Mouse (Mus musculus) heart, adult 2 months (tissue): ENCODE measurements around the gene Rhox3f. TPM values are rescaled to one million over a fixed set of nuclear protein-coding genes. Genes with fewer than 3 reads are reported as not detected.
"Not testable (repeated sequence)": the region's sequence is repeated elsewhere in the genome, so short reads cannot be mapped to it uniquely, and the experiment has no call there.

Source experiments
- DNase-seq, 2 experiments: peaks; one replicate each; pipeline ENCODE4 v3.0.0; 2021
- H3K27ac ChIP-seq: fragments of 200-600 bp; 2 replicates; pipeline ENCODE4 v1.8.1; 2022
- H3K27me3 ChIP-seq: fragments of 200-500 bp; 2 replicates; pipeline ENCODE4 v1.6.1; 2012; ENCODE audit warnings: mild to moderate bottlenecking, low read length, inconsistent platforms, mixed read lengths; ENCODE audit not compliant: control insufficient read depth, insufficient read depth
- H3K36me3 ChIP-seq: fragments of 200-500 bp; 2 replicates; pipeline ENCODE4 v1.6.1; 2012; ENCODE audit warnings: low read length, inconsistent platforms; ENCODE audit not compliant: control insufficient read depth, insufficient read depth
- H3K4me1 ChIP-seq: fragments of 200-500 bp; 2 replicates; pipeline ENCODE4 v1.6.1; 2011; ENCODE audit warnings: low read length; ENCODE audit not compliant: control insufficient read depth, insufficient read depth
- H3K4me3 ChIP-seq: fragments of 200-600 bp; 2 replicates; pipeline ENCODE4 v1.8.1; 2022
- H3K79me2 ChIP-seq: fragments of 200-500 bp; replicated peaks from 2 replicates; pipeline ENCODE4 v1.6.1; 2012; ENCODE audit warnings: mild to moderate bottlenecking, inconsistent platforms, low read length, moderate library complexity, mixed read lengths; ENCODE audit not compliant: control insufficient read depth, insufficient read depth
- H3K9ac ChIP-seq: fragments of 200-500 bp; 2 replicates; pipeline ENCODE4 v1.6.1; 2012; ENCODE audit warnings: low read depth, mild to moderate bottlenecking, control low read depth, inconsistent platforms, low read length, mixed read lengths
- WGBS: fragments of 180-500 bp; shearing (Covaris S2); methylation state at CpG from one replicate; pipeline ENCODE4 v1.1.7; 2018; 5-methylcytosine and 5-hydroxymethylcytosine counted together
- intact Hi-C: fragments of 180-260 bp; cut with DNase I; formaldehyde crosslinking; loops from one replicate; pipeline ENCODE4 v1.15.1; 2025
- long read RNA-seq: library from polyadenylated mRNA; stranded (forward); transcript quantifications from one replicate; pipeline ENCODE4 v2.0.0, GENCODE M21; 2021
- polyA plus RNA-seq: library from polyadenylated mRNA; depleted of rRNA; stranded (reverse); fragments of >200 nt; gene quantifications from 2 replicates; pipeline ENCODE4 v1.2.3, GENCODE M21; 2012; rRNA removed
- total RNA-seq, 2 experiments: library from RNA; stranded (reverse); gene quantifications; 2 replicates each; pipeline ENCODE4 v1.2.3; 2021

The Rhox3f gene
- total RNA-seq (not detected), polyA plus RNA-seq (not detected in 2 replicates)
- long read RNA-seq, result 0 reads

DNA sequence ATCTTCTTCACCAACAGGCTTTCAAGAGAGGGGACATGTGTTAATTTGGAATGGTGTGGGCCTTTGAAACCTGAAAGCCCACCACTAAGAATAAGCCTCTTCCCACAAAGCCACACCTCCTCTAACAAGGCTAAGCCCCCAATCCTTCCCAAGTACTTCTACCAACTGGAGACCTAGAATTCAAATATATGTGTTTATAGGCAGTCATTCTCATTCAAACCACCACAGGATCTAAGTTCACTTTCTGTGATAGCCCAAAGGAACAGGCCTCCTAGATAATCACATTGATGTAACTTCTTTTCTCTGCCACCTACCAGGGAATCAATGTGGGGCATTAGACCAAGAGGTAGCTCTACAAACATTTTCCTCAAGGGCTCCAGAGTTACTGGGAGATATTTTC lies at the start of gene Rhox3f:
Rhox3f (plus strand) TSS at position 301 of the 400 bp plus-strand sequence.
- H3K79me2 ChIP-seq, DNase-seq, H3K27me3 ChIP-seq, H3K9ac ChIP-seq, H3K36me3 ChIP-seq, H3K27ac ChIP-seq, H3K4me1 ChIP-seq, H3K4me3 ChIP-seq, intact Hi-C loops: not testable (repeated sequence)

DNA sequence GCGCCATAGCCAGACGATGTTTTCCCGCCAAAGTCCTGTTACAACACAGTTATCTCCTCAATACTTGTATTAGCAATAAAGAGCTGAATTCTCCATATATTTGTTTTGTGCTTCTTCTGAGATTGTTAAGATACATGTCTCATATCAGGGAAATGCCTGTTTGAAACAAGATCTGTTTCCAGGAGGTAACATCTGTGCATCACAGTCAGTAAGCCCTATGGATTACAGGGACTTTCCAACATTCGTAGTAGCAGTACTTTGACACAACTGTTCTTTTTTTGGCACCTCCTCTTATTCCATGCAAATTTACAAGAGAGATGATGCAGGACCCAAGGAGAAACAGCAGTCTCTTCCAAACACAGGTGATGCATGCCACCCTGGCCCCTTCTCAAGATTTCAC lies 39.1 kb upstream of the Rhox3f start, which contains the start of gene Rhox3e:
Rhox3e (plus strand) TSS at position 301 of the 400 bp plus-strand sequence.
- H3K27ac ChIP-seq, DNase-seq, H3K4me1 ChIP-seq, intact Hi-C loops, H3K79me2 ChIP-seq, H3K27me3 ChIP-seq, H3K36me3 ChIP-seq, H3K9ac ChIP-seq, H3K4me3 ChIP-seq: not testable (repeated sequence)
- 75% methylated on average over 1 of the region's 4 CpGs for WGBS

DNA sequence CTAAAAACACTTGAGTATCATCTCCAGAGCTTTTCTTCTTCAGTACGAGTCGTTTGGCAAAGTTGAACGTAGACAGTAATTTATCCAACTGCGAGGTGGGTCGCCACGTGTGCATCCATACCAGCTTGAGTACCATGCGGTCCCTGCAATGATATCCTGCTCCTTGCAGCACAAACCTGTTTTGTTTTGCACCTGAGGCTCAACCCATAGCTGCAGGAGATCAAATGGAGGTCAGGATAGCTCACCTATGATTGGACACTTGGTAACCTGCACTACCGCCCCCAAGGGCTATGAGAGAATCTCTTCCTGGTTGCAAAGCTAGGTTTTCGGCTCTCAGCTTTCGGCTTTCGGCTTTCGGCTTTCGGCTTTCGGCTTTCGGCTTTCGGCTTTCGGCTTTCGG lies 23.7 kb upstream of the Rhox3f start, which contains the start of gene Rhox4e:
Rhox4e (plus strand) TSS at position 301 of the 400 bp plus-strand sequence.
- H3K27ac ChIP-seq, H3K79me2 ChIP-seq, DNase-seq, H3K36me3 ChIP-seq, H3K9ac ChIP-seq, H3K27me3 ChIP-seq, H3K4me1 ChIP-seq, intact Hi-C loops, H3K4me3 ChIP-seq: not testable (repeated sequence)
- 96% methylated on average over 9 of the region's 18 CpGs for WGBS

DNA sequence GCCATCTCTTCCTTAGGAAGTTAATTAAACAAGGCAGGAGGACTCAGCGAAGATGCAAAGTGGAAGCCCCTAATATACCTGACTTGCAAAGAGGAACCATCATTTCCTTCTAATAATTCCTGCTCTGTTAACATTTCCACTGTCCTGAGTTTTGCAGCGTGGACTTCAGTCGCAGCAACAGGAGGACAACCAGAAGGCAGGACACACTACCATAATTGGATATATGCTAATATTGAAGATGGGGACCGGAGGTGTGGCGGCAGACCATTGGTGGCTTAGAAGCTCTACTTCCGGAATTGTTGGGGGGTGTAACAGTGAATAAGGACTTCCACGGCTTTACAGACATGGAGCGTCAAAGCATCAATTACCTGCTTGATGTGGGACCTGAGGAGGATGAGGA lies 9.7 kb upstream of the Rhox3f start, which contains the start of gene Rhox2f:
Rhox2f (plus strand) TSS at position 301 of the 400 bp plus-strand sequence.
- H3K36me3 ChIP-seq, DNase-seq, H3K27ac ChIP-seq, H3K79me2 ChIP-seq, H3K4me3 ChIP-seq, H3K9ac ChIP-seq, intact Hi-C loops, H3K4me1 ChIP-seq, H3K27me3 ChIP-seq: not testable (repeated sequence)
- 86% methylated on average over 8 of the region's 8 CpGs for WGBS

DNA sequence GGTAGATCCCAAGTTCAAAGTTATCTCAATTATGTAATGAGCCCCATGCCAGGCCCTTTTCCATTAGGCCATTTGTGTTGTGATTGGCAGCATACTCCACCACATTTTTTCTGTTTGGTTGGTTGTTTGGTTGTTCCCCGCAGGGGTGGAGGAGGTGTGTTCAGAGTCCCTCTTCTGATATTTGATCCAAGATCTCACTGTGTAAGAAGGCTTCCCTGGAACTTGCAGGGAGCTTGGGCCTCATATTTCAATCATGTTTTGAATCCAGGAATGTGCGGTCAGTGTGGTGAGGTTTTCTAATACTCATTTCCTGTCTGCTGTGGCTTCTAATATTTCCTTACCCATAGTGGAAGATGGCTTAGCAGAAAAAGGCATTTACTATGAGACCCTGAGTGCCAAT lies 8.2 kb upstream of the Rhox3f start:
- 56% methylated on average over 2 of the region's 2 CpGs for WGBS
- DNase-seq, intact Hi-C loops: not testable (repeated sequence)

DNA sequence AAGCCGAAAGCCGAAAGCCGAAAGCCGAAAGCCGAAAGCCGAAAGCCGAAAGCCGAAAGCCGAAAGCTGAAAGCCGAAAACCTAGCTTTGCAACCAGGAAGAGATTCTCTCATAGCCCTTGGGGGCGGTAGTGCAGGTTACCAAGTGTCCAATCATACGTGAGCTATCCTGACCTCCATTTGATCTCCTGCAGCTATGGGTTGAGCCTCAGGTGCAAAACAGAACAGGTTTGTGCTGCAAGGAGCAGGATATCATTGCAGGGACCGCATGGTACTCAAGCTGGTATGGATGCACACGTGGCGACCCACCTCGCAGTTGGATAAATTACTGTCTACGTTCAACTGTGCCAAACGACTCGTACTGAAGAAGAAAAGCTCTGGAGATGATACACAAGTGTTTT lies 26.8 kb downstream of the Rhox3f start, which contains the start of gene Rhox4f:
Rhox4f (minus strand) TSS at position 101 of the 400 bp plus-strand sequence.
- 89% methylated on average over 17 of the region's 19 CpGs for WGBS
- H3K27ac ChIP-seq, result not testable (repeated sequence)

More for the DNA sequence above, 8.2 kb upstream of the Rhox3f start:
- H3K36me3 ChIP-seq, H3K27ac ChIP-seq, H3K4me3 ChIP-seq, H3K4me1 ChIP-seq, H3K9ac ChIP-seq, H3K27me3 ChIP-seq, H3K79me2 ChIP-seq: not testable (repeated sequence)

DNA sequence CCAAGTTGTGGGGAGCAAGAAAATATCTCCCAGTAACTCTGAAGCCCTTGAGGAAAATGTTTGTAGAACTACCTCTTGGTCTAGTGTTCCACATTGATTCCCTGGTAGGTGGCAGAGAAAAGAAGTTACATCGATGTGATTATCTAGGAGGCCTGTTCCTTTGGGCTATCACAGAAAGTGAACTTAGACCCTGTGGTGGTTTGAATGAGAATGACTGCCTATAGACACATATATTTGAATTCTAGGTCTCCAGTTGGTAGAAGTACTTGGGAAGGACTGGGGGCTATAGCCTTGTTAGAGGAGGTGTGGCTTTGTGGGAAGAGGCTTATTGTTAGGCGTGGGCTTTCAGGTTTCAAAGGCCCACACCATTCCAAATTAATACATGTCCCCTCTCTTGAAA lies 47.7 kb downstream of the Rhox3f start, which contains the start of gene Rhox3g:
Rhox3g (minus strand) TSS at position 101 of the 400 bp plus-strand sequence.
- intact Hi-C loops, DNase-seq: not testable (repeated sequence)
- 81% methylated on average over 2 of the region's 2 CpGs for WGBS

More for the DNA sequence above, 26.8 kb downstream of the Rhox3f start, which contains the start of gene Rhox4f:
- H3K9ac ChIP-seq, DNase-seq, H3K4me1 ChIP-seq, intact Hi-C loops, H3K27me3 ChIP-seq, H3K79me2 ChIP-seq, H3K36me3 ChIP-seq, H3K4me3 ChIP-seq: not testable (repeated sequence)

More for the DNA sequence above, 47.7 kb downstream of the Rhox3f start, which contains the start of gene Rhox3g:
- not testable (repeated sequence) for H3K27me3 ChIP-seq, H3K79me2 ChIP-seq, H3K27ac ChIP-seq, H3K4me3 ChIP-seq, H3K9ac ChIP-seq, H3K36me3 ChIP-seq, H3K4me1 ChIP-seq

Other genes with a start within 250 kb of the Rhox3f start
- not detected for gene Rhox3a2, start 201.0 kb upstream of the Rhox3f start, total RNA-seq
- gene Rhox3a2, start 201.0 kb upstream of the Rhox3f start, polyA plus RNA-seq, result not detected in 2 replicates
- not detected for gene Rhox4a2, start 190.1 kb upstream of the Rhox3f start, total RNA-seq
- gene Rhox4a2, start 190.1 kb upstream of the Rhox3f start, polyA plus RNA-seq, result not detected in 2 replicates
- gene Rhox2b, start 168.9 kb upstream of the Rhox3f start, total RNA-seq, result not detected
- not detected in 2 replicates for gene Rhox2b, start 168.9 kb upstream of the Rhox3f start, polyA plus RNA-seq
- not detected for gene Rhox4b, start 148.5 kb upstream of the Rhox3f start, total RNA-seq
- not detected in 2 replicates for gene Rhox4b, start 148.5 kb upstream of the Rhox3f start, polyA plus RNA-seq
- not detected for gene Rhox2c, start 127.3 kb upstream of the Rhox3f start, total RNA-seq
- gene Rhox2c, start 127.3 kb upstream of the Rhox3f start, polyA plus RNA-seq, result not detected in 2 replicates
- not detected for gene Rhox3c, start 122.4 kb upstream of the Rhox3f start, total RNA-seq
- not detected in 2 replicates for gene Rhox3c, start 122.4 kb upstream of the Rhox3f start, polyA plus RNA-seq
- gene Rhox4c, start 100.7 kb upstream of the Rhox3f start, total RNA-seq, result not detected
- not detected in 2 replicates for gene Rhox4c, start 100.7 kb upstream of the Rhox3f start, polyA plus RNA-seq
- gene Rhox2d, start 87.6 kb upstream of the Rhox3f start, total RNA-seq, result not detected
- gene Rhox2d, start 87.6 kb upstream of the Rhox3f start, polyA plus RNA-seq, result not detected in 2 replicates
- gene Rhox4d, start 66.6 kb upstream of the Rhox3f start, total RNA-seq, result not detected
- gene Rhox4d, start 66.6 kb upstream of the Rhox3f start, polyA plus RNA-seq, result not detected in 2 replicates
- gene Rhox2e, start 50.5 kb upstream of the Rhox3f start, total RNA-seq, result not detected
- gene Rhox2e, start 50.5 kb upstream of the Rhox3f start, polyA plus RNA-seq, result not detected in 2 replicates
- not detected for gene Rhox3e, start 39.0 kb upstream of the Rhox3f start, total RNA-seq
- not detected in 2 replicates for gene Rhox3e, start 39.0 kb upstream of the Rhox3f start, polyA plus RNA-seq
- not detected for gene Rhox4e, start 23.6 kb upstream of the Rhox3f start, total RNA-seq
- gene Rhox4e, start 23.6 kb upstream of the Rhox3f start, polyA plus RNA-seq, result not detected in 2 replicates
- not detected for gene Rhox2f, start 9.6 kb upstream of the Rhox3f start, total RNA-seq
- gene Rhox2f, start 9.6 kb upstream of the Rhox3f start, polyA plus RNA-seq, result not detected in 2 replicates
- gene Rhox4f, start 26.7 kb downstream of the Rhox3f start, total RNA-seq, result not detected
- gene Rhox4f, start 26.7 kb downstream of the Rhox3f start, polyA plus RNA-seq, result not detected in 2 replicates
- gene Rhox3g, start 47.6 kb downstream of the Rhox3f start, total RNA-seq, result not detected
- not detected in 2 replicates for gene Rhox3g, start 47.6 kb downstream of the Rhox3f start, polyA plus RNA-seq
- gene Rhox2g, start 62.5 kb downstream of the Rhox3f start, total RNA-seq, result not detected
- not detected in 2 replicates for gene Rhox2g, start 62.5 kb downstream of the Rhox3f start, polyA plus RNA-seq
- not detected for gene Rhox4g, start 70.3 kb downstream of the Rhox3f start, total RNA-seq
- gene Rhox4g, start 70.3 kb downstream of the Rhox3f start, polyA plus RNA-seq, result not detected in 2 replicates
- gene Rhox3h, start 87.8 kb downstream of the Rhox3f start, total RNA-seq, result not detected
- gene Rhox3h, start 87.8 kb downstream of the Rhox3f start, polyA plus RNA-seq, result not detected in 2 replicates
- not detected for gene Rhox2h, start 92.3 kb downstream of the Rhox3f start, total RNA-seq
- gene Rhox2h, start 92.3 kb downstream of the Rhox3f start, polyA plus RNA-seq, result not detected in 2 replicates
- gene Rhox5, start 223.8 kb downstream of the Rhox3f start, total RNA-seq, result 1 to 10 TPM in 1 of 2 experiments, not detected in 1; 1.2 TPM
- gene Rhox5, start 223.8 kb downstream of the Rhox3f start, polyA plus RNA-seq, result 1.2 and 1.4 TPM in 2 replicates
- gene Rhox6, start 245.9 kb downstream of the Rhox3f start, total RNA-seq, result not detected
- not detected in 2 replicates for gene Rhox6, start 245.9 kb downstream of the Rhox3f start, polyA plus RNA-seq